Mouse (Mus musculus) kidney, embryonic 15.5 days (tissue): ENCODE measurements at regions not wholly inside any gene's neighbourhood (a gene's known extent, or its start where the extent isn't known, plus 50 kb on each side); places are given as distances from the start of the nearest gene placed in this dataset.
"Not testable (repeated sequence)": the region's sequence is repeated elsewhere in the genome, so short reads cannot be mapped to it uniquely, and the experiment has no call there.

ENCODE experiments used
- ATAC-seq: fragments of 200-750 bp; cut with Nextera tagmentation; replicated peaks from 2 replicates; pipeline ENCODE4 v1.8.0; 2017; ENCODE audit warnings: moderate TSS enrichment; ENCODE audit not compliant: low FRiP score
- H3K27ac ChIP-seq: fragments of 300-500 bp; sonication (generic); 2 replicates; pipeline ENCODE4 v1.5.1; 2015; ENCODE audit warnings: mild to moderate bottlenecking, inconsistent platforms
- H3K27me3 ChIP-seq: fragments of 300-500 bp; sonication (generic); 2 replicates; pipeline ENCODE4 v1.6.1; 2015; ENCODE audit warnings: inconsistent platforms
- H3K36me3 ChIP-seq: fragments of 300-500 bp; sonication (generic); 2 replicates; pipeline ENCODE4 v1.6.1; 2015; ENCODE audit warnings: inconsistent platforms
- H3K4me1 ChIP-seq: fragments of 300-500 bp; sonication (generic); 2 replicates; pipeline ENCODE4 v1.6.1; 2015; ENCODE audit warnings: inconsistent platforms
- H3K4me2 ChIP-seq: fragments of 300-500 bp; sonication (generic); 2 replicates; pipeline ENCODE4 v1.6.1; 2015; ENCODE audit warnings: moderate library complexity, mild to moderate bottlenecking, inconsistent platforms
- H3K4me3 ChIP-seq: fragments of 300-500 bp; sonication (generic); replicated peaks from 2 replicates; pipeline ENCODE4 v1.5.1; 2015; ENCODE audit warnings: mild to moderate bottlenecking, inconsistent platforms
- H3K9ac ChIP-seq: fragments of 300-500 bp; sonication (generic); 2 replicates; pipeline ENCODE4 v1.6.1; 2015; ENCODE audit warnings: mild to moderate bottlenecking, inconsistent platforms
- H3K9me3 ChIP-seq: fragments of 300-500 bp; sonication (generic); replicated peaks from 2 replicates; pipeline ENCODE4 v1.6.1; 2016; ENCODE audit warnings: inconsistent platforms
- WGBS: fragments of 180-500 bp; shearing (Covaris S2); methylation state at CpG from one replicate; pipeline ENCODE4 v1.1.7; 2015; ENCODE audit warnings: mixed read lengths; 5-methylcytosine and 5-hydroxymethylcytosine counted together

- H3K4me2 ChIP-seq: no peak overlapping the region
- no peak for ATAC-seq
- H3K4me3 ChIP-seq: no peak overlapping the region
- H3K27ac ChIP-seq: no peak overlapping the region
- WGBS: 61% methylated on average over 3 of the region's 3 CpGs
- no peaks in the 10 kb centered on the region for H3K4me1 ChIP-seq
- H3K36me3 ChIP-seq: no peaks in the 10 kb centered on the region
- H3K9ac ChIP-seq: no peak overlapping the region
- no peaks in the 10 kb centered on the region for H3K27me3 ChIP-seq
- H3K9me3 ChIP-seq: no peaks in the 10 kb centered on the region
Observed at GRCm38 (mm10) chr10:19297669-19298068, 58.7 kb upstream of the Olig3 start.

DNA sequence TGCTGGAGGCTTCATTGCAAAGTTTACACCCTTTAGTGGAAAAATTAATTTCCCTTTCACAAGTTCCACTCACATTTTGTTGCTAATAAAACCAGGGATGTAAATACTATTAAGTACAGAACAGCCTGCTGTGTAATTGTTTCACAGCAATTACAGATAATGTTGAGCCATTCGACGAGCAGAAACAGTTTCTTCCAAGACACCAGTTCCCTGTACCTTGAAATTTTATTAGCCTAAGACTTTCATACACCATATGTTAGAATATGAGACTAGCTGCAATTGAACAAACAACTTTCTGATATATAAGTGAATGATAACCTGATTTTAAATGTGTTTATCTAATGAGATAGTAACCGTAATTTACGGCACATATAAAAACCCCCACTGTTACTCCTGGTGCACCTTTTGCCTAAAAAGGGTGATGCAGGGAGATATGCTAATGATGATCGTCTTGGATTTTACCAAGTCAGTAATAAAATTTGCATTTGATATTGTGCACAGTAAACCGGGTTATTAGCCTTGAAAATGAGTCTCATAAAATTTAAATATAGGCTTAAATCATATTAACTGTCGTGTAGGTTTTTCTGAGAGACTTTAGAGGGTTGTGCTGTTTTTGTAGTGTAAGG is 60.8 kb upstream of the Olig3 start:
- Histone ChIP-seq H3K4me2 (no peak overlapping the region), H3K27ac (no peak overlapping the region), H3K9me3 (no peaks in the 10 kb centered on the region), H3K9ac (no peak overlapping the region), H3K27me3 (no peaks in the 10 kb centered on the region), H3K4me3 (no peak overlapping the region), H3K4me1 (no peaks in the 10 kb centered on the region), H3K36me3 (no peaks in the 10 kb centered on the region)
- ATAC-seq: no peak
- 68% methylated on average over 7 of the region's 7 CpGs for WGBS

- Histone ChIP-seq H3K27ac (no peak overlapping the region), H3K9ac (no peak overlapping the region)
- 86% methylated on average over 5 of the region's 5 CpGs for WGBS
Observed at GRCm38 (mm10) chr10:19291474-19291873, 64.9 kb upstream of the Olig3 start.

DNA sequence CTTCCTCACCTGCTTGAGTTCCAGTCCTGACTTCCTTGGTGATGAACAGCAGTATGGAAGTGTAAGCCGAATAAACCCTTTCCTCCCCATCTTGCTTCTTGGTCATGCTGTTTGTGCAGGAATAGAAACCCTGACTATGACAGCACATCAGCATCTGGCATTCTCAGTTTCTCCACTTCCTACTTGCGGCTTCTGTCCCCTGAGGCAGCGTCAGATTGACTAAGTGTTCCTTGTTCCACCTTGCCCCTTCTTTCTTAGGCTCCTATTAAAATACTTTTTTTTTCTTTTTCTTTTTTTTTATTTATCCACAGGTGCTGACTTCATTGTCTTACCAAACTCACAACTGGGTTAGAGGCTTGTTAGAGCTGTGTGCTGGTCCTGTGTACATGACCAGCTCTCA is 65.3 kb upstream of the Olig3 start:
- not testable (repeated sequence) for H3K36me3 ChIP-seq, ATAC-seq, H3K4me1 ChIP-seq, H3K4me2 ChIP-seq, H3K9me3 ChIP-seq, H3K27me3 ChIP-seq, H3K9ac ChIP-seq, H3K4me3 ChIP-seq, H3K27ac ChIP-seq
- WGBS: 93% methylated on average over 3 of the region's 3 CpGs

More at GRCm38 (mm10) chr10:19291474-19291873, 64.9 kb upstream of the Olig3 start:
- Histone ChIP-seq H3K36me3 (no peaks in the 10 kb centered on the region), H3K4me2 (no peak overlapping the region), H3K9me3 (no peaks in the 10 kb centered on the region), H3K4me3 (no peak overlapping the region), H3K27me3 (no peaks in the 10 kb centered on the region), H3K4me1 (no peaks in the 10 kb centered on the region)
- no peak for ATAC-seq

DNA sequence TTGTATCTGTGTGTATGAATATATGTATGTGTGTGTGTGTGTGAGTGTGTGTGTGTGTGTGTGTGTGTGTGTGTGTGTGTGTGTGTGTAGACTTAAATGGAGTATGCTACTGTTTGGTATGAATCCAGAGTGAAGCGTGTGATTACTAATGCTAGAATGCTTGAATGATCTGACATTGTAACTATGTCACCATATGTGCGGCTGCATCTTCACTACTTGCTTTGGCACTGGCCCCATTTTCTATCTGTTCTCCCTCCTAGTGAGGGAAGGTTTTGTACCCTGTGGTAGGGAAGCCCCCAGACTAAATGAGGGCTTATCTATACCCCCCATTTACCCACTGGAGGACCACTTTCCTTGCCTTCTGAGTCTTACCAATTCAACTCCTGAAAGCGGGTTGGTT is 74.2 kb upstream of the Olig3 start:
- Histone ChIP-seq H3K27ac (no peak overlapping the region), H3K9me3 (no peaks in the 10 kb centered on the region), H3K36me3 (no peaks in the 10 kb centered on the region), H3K27me3 (no peaks in the 10 kb centered on the region), H3K9ac (no peak overlapping the region), H3K4me3 (no peak overlapping the region), H3K4me1 (no peaks in the 10 kb centered on the region), H3K4me2 (no peak overlapping the region)
- no peak for ATAC-seq
- WGBS: 92% methylated on average over 3 of the region's 3 CpGs

DNA sequence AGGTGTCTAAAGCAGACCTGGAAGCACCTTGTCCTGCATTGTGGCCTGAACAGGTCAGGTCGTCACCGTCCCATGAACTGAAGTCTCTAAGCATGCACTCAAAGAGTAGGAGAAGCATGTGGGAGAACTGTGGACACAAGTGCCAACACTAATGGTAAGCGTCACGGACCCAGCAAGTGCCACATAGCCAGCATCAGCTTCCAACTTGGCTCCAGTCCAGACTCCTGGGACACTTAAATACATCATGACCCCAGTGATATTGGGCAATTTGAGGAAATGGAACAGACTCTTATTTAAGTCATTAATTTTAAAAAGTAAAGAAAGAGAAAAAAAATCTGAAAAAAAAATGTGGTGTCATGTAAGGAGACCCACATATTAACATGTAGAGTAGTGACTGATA is 75.3 kb upstream of the Olig3 start:
- no peak for ATAC-seq
- 94% methylated on average over 4 of the region's 4 CpGs for WGBS
- Histone ChIP-seq H3K9ac (no peak overlapping the region), H3K9me3 (no peaks in the 10 kb centered on the region), H3K4me3 (no peak overlapping the region), H3K4me2 (no peak overlapping the region), H3K27ac (no peak overlapping the region), H3K27me3 (no peaks in the 10 kb centered on the region), H3K4me1 (no peaks in the 10 kb centered on the region), H3K36me3 (no peaks in the 10 kb centered on the region)

- WGBS: 29% methylated on average over 5 of the region's 5 CpGs
Observed at GRCm38 (mm10) chr10:19278189-19278842, 78.0 kb upstream of the Olig3 start.

GRCm38 (mm10) chr10:19277103-19277827 is 79.1 kb upstream of the Olig3 start:
- no peaks in the 10 kb centered on the region for H3K27me3 ChIP-seq
- H3K27ac ChIP-seq: no peak overlapping the region
- no peaks in the 10 kb centered on the region for H3K36me3 ChIP-seq
- H3K4me1 ChIP-seq: no peaks in the 10 kb centered on the region
- no peaks in the 10 kb centered on the region for H3K9me3 ChIP-seq
- H3K9ac ChIP-seq: no peak overlapping the region
- H3K4me3 ChIP-seq: no peak overlapping the region
- no peak for ATAC-seq
- WGBS: 58% methylated on average over 9 of the region's 9 CpGs
- H3K4me2 ChIP-seq: no peak overlapping the region

More at GRCm38 (mm10) chr10:19278189-19278842, 78.0 kb upstream of the Olig3 start:
- no peak overlapping the region for H3K4me3 ChIP-seq
- H3K9me3 ChIP-seq: no peaks in the 10 kb centered on the region
- no peak overlapping the region for H3K27ac ChIP-seq
- no peaks in the 10 kb centered on the region for H3K27me3 ChIP-seq
- ATAC-seq: no peak
- no peaks in the 10 kb centered on the region for H3K4me1 ChIP-seq
- H3K36me3 ChIP-seq: no peaks in the 10 kb centered on the region
- H3K4me2 ChIP-seq: no peak overlapping the region
- H3K9ac ChIP-seq: no peak overlapping the region

DNA sequence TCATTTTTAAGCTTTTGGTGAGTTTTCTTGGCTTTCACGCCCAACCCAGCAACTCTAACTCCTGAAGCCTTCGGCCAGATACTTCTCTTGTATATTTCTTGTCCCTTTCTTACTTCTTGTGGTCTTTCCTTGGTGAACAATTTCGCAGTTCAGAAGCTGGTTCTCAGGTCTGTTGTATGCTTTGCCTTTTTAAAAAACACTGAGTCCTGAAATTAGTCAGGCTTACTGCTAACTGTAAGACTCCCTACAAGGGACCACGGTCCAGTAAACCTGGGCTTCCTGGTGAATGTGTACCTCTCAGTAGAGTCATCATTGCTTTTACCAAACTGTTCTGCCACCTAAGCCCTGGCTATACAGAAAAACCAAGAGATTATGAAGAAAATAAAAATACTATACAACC is 81.3 kb upstream of the Olig3 start:
- no peaks in the 10 kb centered on the region for H3K36me3 ChIP-seq
- H3K9me3 ChIP-seq: no peaks in the 10 kb centered on the region
- H3K27me3 ChIP-seq: no peaks in the 10 kb centered on the region
- H3K4me1 ChIP-seq: no peaks in the 10 kb centered on the region
- H3K9ac ChIP-seq: no peak overlapping the region
- H3K4me2 ChIP-seq: no peak overlapping the region
- no peak overlapping the region for H3K4me3 ChIP-seq
- 85% methylated on average over 4 of the region's 4 CpGs for WGBS
- no peak for ATAC-seq
- no peak overlapping the region for H3K27ac ChIP-seq

- ATAC-seq: no peak
- Histone ChIP-seq H3K4me2 (no peak overlapping the region), H3K4me1 (no peaks in the 10 kb centered on the region), H3K9me3 (no peaks in the 10 kb centered on the region), H3K4me3 (no peak overlapping the region), H3K27ac (no peak overlapping the region), H3K9ac (no peak overlapping the region), H3K27me3 (no peaks in the 10 kb centered on the region), H3K36me3 (no peaks in the 10 kb centered on the region)
- 75% methylated on average over 1 of the region's 1 CpGs for WGBS
Observed at GRCm38 (mm10) chr10:19269418-19269817, 86.9 kb upstream of the Olig3 start.

- WGBS: 69% methylated on average over 4 of the region's 4 CpGs
- Histone ChIP-seq H3K9ac (no peak overlapping the region), H3K36me3 (no peaks in the 10 kb centered on the region), H3K27me3 (no peaks in the 10 kb centered on the region), H3K4me3 (no peak overlapping the region), H3K4me2 (no peak overlapping the region), H3K9me3 (no peaks in the 10 kb centered on the region), H3K27ac (no peak overlapping the region), H3K4me1 (no peaks in the 10 kb centered on the region)
- no peak for ATAC-seq
Observed at GRCm38 (mm10) chr10:19268051-19268450, 88.3 kb upstream of the Olig3 start.

DNA sequence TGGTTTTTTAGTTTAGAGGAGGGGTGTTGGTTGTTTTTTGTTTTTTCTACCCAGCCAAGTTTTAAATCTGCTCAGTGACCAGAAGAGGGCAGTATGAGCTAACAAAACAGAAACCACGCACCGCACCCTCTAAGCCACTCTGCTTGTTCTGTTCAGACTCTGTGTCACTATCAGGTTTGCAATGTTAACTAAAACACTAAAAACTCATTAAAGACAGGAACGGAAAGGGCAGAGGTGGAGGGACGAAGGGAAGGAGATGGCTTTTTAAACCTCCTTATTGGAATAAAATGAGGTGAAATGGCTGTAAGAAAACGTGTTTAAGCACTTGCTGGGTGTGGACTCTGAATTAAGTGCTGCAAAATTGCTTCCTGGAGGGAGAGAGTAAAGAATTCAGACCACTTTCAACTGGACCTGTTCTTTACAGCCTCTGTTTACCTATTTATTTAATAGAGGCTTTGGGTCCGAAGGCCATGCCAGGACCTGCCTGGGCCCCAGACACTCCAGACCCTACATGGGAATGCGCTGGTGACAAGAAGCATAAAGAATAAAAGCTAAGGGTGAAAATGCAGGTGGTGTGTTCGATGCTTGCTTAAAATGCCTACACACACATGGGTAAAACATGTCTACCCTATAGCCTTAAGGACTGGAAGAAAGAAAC is 116.1 kb upstream of the Olig3 start:
- peak; percentile 58; the same call in 1 of the 2 replicates for ATAC-seq
- H3K4me3 ChIP-seq: no peak overlapping the region
- WGBS: 32% methylated on average over 8 of the region's 8 CpGs
- H3K27ac ChIP-seq: no peak overlapping the region
- 0 out of 2 replicates have a peak, but pooled peaks cover 2% of the 10 kb centered on the region for H3K4me1 ChIP-seq
- H3K36me3 ChIP-seq: no peaks in the 10 kb centered on the region
- no peaks in the 10 kb centered on the region for H3K9me3 ChIP-seq
- no peaks in the 10 kb centered on the region for H3K27me3 ChIP-seq
- no peak overlapping the region for H3K4me2 ChIP-seq
- no peak overlapping the region for H3K9ac ChIP-seq
